Mouse (Mus musculus) bone marrow macrophage, adult 2 months (primary cell): ENCODE measurements at regions not wholly inside any gene's neighbourhood (a gene's known extent, or its start where the extent isn't known, plus 50 kb on each side); places are given as distances from the start of the nearest gene placed in this dataset.

Experiments used
- H3K27ac ChIP-seq: 2 replicates; pipeline ENCODE4 v1.5.1; 2012; ENCODE audit warnings: low read depth, low read length; ENCODE audit not compliant: insufficient read depth
- H3K4me1 ChIP-seq: 2 replicates; pipeline ENCODE4 v1.6.1; 2012; ENCODE audit warnings: low read length; ENCODE audit not compliant: control insufficient read depth, insufficient read depth
- H3K4me3 ChIP-seq: 2 replicates; pipeline ENCODE4 v1.5.1; 2012; ENCODE audit warnings: mild to moderate bottlenecking, low read length, moderate library complexity; ENCODE audit not compliant: insufficient read depth
- CTCF ChIP-seq: IDR thresholded peaks from 2 replicates; pipeline ENCODE4 v1.5.1; 2012; ENCODE audit warnings: low read depth, mild to moderate bottlenecking, low read length, moderate library complexity
- POLR2A ChIP-seq: IDR thresholded peaks from 2 replicates; pipeline ENCODE4 v1.6.1; 2012; ENCODE audit warnings: mild to moderate bottlenecking, low read depth, low read length, borderline replicate concordance

DNA sequence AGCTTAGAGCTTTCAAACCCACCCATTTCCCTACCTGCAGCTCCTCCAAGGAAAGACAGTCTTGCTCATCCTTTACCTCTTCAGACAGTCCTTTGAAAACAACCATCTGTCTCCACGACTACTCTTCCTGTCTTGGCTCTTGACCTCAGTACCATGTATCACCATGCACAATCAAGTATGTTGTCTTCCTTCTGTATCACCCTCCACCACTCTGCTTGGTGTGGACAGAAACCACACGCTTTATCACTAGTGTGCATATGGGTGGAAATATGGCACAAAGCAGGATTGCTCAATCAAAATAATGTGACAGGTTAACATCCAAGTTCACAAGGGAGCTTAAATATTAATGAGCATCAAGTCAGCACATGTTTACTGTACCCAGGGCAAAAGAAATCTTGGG, 280.1 kb upstream of the Cdyl start:
- Histone ChIP-seq H3K4me1 (peaks cover 7% of the 10 kb centered on the region), H3K4me3 (no peak overlapping the region), H3K27ac (no peak overlapping the region)
- TF ChIP-seq POLR2A = no peak
- TF ChIP-seq CTCF = no peak

DNA sequence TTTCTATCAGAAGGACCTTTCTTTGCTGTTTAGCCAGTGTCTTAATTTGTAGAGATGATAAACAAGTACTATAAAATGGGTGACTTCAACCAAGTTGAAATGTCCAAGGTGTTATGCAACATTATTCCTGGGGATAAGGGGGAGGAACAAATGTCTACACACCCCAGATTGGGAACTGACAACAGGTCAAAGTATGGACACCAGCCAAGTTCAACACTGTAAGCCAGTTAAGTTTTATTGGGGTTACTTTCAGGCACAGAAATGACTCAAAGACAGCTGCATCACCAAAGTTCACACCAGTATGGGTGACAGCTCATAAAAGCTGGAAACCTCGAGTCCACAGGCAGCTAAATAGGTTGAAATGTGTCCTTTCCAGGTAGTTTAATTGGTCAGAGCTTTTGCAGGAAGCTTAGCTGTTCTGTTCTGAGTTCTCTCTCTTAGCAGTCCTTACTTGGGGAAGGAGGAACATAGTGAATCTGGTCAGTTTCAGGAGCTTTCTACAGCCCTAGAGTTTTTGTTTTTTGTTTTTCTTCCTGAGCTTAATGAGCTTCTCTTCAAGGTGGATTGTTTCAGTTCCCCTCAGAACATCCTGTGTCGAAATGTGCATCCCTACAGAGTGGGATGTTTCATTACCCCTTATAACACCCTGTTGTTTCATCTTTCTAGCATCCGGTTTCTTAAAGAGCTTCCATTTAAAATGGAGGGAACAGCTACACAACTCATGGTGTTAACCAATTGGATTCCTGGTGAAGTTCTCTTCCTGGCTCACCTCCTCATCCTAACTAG, 279.2 kb upstream of the Cdyl start:
- Histone ChIP-seq H3K27ac (no peak overlapping the region), H3K4me3 (no peak overlapping the region), H3K4me1 (peaks cover 7% of the 10 kb centered on the region)
- TF ChIP-seq CTCF = no peak
- TF ChIP-seq POLR2A = no peak

DNA sequence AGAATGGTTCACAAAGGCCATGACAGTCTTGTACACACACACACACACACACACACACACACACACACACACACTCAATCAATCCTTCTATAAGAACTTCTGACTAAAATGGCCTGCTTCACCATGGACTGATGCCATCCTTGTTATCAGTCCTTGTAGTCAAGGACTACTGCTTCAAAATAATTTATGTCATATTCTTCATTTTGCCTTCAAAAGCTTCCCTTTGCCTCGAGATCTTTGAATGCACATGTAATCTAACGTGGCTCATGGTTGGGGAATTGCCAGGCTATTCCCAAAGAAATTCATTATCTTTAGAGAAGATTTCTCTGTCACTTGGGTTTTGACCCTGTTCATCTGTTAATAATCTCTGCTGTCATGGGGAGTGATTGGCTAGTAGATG, 278.0 kb upstream of the Cdyl start:
- peaks cover 9% of the 10 kb centered on the region for H3K4me1 ChIP-seq
- no peak overlapping the region for H3K27ac ChIP-seq
- H3K4me3 ChIP-seq = no peak overlapping the region
- TF ChIP-seq CTCF (no peak), POLR2A (no peak)

DNA sequence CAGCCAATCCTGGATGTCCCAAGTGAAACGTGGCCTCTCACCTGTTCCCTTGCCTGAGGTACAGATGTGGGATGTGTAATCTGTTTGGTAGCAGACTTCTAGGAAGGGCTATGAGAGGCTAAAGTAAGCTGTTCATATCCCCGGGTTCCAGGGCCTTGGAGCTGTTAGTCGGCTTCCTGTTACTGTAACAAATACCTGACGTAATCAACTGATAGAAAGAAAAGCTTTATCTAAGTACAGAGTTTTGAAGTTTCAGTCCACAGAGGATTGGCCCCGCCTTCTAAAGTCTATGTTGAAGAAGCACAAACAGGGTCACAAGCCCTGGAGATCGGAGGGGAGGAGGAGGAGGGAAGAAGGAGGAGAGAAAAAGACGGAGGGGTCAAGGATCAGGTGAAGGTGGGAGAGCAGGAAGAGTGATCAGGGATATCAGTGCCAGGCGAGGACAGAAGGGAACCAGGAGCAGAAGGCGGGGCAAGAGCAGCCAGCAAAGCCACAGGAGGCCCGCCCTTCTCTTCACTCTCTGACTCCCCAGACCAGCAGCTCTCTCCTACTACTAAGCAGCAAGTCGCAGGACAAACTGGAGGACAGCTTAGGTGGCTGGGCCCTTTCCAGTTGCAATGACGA, 276.5 kb upstream of the Cdyl start:
- no peak overlapping the region for H3K27ac ChIP-seq
- peaks cover 13% of the 10 kb centered on the region for H3K4me1 ChIP-seq
- no peak overlapping the region for H3K4me3 ChIP-seq
- TF ChIP-seq POLR2A (no peak), CTCF (no peak)

DNA sequence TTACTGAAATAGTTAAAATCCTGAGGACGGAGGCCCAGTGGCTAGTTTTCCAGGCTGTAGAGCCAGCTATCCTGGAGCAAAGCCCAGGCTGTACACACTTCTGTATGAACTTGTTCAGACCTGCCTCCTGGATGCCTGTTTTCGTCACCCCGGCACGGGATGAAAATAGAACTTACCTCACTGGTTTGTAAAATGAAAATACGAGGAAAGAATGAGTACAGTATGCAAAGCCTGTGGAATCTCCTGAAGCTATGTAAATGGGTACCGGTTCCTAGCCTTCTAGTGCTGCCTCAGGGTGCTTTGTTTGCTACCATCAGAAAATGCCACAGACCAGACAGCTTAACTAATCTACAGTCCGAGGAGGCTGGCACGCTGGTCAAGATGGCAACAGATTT, 276.0 kb upstream of the Cdyl start:
- H3K4me1 ChIP-seq = peaks cover 14% of the 10 kb centered on the region
- TF ChIP-seq CTCF (no peak), POLR2A (no peak)
- no peak overlapping the region for H3K27ac ChIP-seq
- no peak overlapping the region for H3K4me3 ChIP-seq

DNA sequence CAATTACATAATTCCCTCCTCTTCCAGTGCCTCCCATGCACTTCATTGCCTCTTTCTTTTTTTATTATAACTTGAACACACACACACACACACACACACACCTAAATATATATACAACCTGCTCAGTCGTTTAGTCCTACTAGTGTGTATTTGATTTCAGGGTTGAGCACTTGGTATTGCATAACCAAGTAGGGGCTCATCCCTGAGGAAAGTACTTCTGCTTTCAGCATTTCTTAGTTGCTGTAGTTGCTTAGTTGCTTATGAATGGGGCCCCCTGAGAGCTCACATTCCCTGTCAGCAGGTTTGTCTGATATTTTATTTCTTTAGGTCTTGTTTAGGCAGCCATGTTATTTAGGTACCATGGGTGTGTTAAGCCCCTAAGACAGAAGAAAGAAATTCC, 271.3 kb upstream of the Cdyl start:
- no peak overlapping the region for H3K4me3 ChIP-seq
- no peak for TF ChIP-seq POLR2A
- TF ChIP-seq CTCF = no peak
- peaks cover 16% of the 10 kb centered on the region for H3K4me1 ChIP-seq
- no peak overlapping the region for H3K27ac ChIP-seq

DNA sequence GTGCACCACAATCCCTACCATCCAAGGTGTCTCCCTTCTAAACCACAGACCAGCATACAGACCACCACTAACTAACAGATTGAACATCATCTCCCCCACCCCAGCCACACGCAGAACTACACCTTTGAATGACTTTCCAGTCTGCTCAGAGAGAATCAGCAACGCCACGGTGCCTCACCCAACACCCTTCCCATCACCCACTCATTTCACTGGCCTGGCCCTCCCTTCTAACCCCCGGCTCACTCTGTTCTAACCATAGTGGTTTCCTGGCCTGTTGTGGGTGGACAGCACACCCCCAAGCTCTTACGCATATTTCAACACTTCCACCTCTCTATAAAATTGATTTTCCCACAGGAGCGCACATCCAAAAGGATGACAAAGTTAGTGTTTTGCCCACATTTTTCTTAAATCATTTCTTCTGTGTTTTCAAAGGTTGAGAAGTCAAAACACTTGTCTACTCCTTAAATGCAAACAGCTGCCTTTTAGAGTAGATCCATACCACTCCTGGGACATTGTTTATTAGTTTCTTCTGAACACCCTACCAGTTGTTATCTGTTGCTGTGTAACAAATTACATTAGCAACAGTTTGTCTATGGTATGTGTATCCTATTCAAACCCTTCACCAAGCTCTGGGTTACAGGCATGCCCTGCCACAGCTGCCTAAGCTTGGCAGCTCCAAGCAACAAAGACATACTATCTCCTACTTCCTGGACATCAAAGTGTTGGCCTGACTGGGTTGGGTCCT, 269.7 kb upstream of the Cdyl start:
- peaks cover 14% of the 10 kb centered on the region for H3K4me1 ChIP-seq

DNA sequence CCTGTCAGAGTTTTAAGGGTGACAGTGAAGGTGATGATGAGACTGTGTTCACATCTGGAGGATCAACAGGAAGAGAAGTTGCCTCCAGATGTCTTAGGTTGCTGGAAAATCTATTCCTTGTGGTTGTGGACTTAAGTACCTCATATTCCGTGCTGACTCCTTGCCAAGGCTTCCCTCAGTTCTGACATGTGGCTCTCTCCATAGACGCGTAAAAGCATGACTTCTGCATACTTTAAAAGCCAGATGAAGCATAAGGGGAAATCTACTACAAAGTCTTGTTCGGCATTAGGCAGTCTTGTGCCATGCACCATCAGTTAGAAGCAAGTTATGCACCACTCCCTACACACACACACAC, 269.1 kb upstream of the Cdyl start:
- Histone ChIP-seq H3K4me1 (peaks cover 19% of the 10 kb centered on the region), H3K27ac (no peak overlapping the region), H3K4me3 (no peak overlapping the region)
- no peak for TF ChIP-seq CTCF
- no peak for TF ChIP-seq POLR2A

More for the DNA sequence above, 269.7 kb upstream of the Cdyl start:
- Histone ChIP-seq H3K27ac (no peak overlapping the region), H3K4me3 (no peak overlapping the region)
- TF ChIP-seq POLR2A = no peak
- no peak for TF ChIP-seq CTCF

DNA sequence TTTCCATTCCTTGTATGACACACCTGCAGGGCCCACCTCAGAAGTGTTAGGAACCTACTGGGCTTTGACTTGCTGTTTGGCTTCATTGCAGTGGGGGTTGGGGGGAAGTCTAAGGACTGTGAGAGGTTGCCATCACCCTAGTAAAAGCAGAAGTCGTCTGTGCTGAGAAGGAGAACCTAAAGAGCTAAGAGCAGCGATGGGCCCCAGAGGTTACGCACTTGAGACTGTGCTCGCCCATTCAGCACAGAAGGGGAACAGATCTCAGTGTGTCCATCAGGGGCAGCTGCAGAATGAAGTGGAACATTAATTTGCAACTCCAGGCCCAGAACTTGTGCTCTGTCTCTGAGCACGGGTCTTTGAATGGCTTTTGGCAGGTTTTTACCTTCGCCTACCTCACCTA, 267.5 kb upstream of the Cdyl start:
- H3K4me3 ChIP-seq = no peak overlapping the region
- no peak for TF ChIP-seq CTCF
- no peak overlapping the region for H3K27ac ChIP-seq
- peaks cover 26% of the 10 kb centered on the region for H3K4me1 ChIP-seq

DNA sequence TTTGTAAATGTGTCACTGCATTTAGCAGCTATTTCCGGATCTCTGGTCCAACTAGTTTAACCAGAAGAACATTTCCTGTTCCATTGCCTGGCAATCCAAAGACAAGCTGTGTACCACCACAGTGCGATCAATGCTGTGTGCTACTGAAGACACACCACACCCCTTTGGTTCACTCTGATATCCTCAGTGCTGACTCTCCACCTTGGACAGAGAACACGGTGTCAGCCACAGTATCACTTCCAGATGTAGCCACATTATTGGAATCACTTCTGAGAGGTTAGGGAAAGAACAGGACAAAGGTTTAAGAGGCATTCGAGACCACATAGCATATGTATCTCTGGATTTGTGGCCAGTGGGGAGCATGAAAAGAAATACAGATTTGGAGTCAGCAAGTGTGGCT, 264.4 kb upstream of the Cdyl start:
- H3K4me3 ChIP-seq = no peak overlapping the region
- H3K27ac ChIP-seq = no peak overlapping the region
- peaks cover 16% of the 10 kb centered on the region for H3K4me1 ChIP-seq
- TF ChIP-seq CTCF = no peak
- no peak for TF ChIP-seq POLR2A
